Mouse (Mus musculus) fat pad, adult 2 months (tissue): ENCODE data around the gene Grm8.

Source experiments
- DNase-seq: peaks from one replicate; pipeline ENCODE4 v3.0.0-alpha.2; 2011; ENCODE audit warnings: low read depth, low spot score; ENCODE audit errors: extremely low read depth

Grm8 gene

DNA sequence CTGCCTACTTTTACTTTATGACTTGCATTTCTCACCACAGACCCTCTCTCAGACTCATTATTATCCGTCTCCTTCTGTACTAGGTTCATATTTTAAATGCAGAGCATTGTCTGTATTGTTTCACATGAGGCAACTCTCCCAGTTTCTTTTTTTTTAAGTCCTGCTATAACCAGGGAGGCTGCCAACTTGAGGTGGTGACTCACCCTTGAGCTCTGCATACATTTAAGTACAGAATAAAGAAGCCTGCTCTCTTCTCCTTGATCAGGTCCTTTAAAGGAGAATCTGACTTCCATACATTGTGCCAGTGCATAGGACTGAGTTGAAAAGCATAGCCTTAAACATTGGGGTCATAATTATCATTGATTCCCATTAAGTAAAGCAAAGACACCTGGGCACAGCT lies 488.5 kb downstream of the Grm8 start:
- DNase-seq: no peak

DNA sequence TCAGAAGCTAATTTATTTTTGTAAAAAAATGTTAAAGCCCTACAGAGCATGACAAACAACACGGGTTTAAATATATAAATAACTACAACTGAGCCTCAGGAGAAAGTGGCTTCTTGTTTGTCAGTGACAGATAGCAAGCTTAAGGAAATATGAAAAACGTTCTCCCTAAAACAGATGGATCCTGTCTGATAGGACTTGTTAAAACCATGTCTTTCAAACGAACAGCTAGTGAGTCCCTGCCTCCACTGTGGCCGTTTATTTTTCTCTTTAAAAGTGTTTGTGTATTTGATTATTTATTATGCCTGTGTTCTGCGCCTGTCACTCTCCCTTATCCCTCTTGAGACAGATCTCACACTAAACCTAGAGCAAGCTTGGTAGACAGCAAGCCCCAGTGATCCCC lies 489.9 kb downstream of the Grm8 start:
- no peak for DNase-seq

DNA sequence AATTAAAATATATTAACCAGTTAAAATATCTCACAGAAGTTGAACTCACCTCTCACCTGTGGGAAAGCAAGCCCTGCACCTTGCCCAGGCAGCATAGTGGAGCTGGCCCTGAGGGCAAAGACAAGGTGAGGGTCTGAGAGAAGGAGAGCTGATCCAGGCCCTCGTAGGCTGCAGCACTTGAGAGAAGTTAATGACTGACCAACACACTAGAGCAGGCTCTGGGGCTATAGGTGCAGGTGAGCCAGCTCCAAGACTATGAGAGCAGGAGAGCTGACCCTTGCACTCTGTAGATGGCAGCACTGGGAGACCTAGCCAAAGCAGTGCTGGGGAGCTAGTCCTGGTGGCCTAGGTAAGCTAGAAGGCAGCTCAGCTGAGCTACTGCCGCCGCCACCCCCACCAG lies 499.1 kb downstream of the Grm8 start:
- DNase-seq: no peak

DNA sequence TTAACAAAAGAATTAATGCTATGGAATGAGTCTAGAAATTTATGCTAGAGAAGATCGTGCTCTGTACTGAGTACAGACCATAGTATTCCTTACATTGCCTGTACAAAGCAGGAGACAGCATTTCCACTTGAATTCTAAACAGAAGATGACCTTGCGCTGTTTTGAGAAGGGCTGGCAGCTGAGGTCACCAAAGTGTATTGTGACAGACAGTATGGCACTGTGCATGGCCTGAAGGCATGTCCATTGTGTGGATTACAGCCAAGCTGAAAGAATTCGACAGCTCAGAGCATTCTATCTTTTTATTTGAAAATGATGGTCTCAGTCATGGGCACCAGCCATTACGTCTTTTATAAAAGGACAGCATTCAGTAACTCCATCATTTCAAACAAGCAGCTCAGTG lies 517.5 kb downstream of the Grm8 start:
- DNase-seq: no peak

DNA sequence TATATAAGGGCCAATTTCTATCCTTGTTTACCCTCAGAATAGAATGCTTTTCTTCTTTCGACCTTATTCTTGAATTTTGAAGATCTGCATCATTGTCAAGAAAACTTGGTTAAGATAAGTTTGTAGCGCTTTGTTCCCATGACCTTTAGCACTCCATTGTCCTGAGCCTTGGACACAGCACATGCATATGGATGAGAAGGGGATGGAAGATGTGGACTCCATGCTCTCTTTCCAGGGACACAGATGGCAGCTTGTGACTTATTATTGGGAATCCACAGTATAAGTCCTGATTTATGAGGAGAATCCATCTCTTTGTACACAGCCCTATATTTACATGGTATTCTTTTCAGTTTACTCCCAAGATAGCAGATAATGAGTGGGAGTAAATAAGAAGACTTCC lies 554.5 kb downstream of the Grm8 start:
- no peak for DNase-seq

DNA sequence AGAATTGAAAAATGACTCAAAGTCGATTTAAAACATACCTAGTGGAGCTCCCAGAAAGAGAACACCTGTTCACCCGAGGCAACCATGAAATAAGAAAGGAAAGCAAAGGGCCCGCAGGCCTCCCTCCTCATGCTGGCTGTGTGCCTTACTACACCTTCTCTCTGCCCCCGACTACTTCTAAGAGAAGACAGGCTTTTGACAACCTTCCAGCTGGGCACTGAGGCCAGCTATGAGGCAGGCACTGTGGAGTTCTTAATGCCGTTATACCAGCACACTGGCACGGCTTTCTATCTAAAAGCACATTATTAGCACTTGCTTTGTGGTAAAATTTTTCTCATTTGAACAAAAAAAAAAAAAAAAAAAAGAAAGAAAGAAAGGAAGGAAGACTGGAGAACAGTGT lies 589.5 kb downstream of the Grm8 start:
- no peak for DNase-seq

DNA sequence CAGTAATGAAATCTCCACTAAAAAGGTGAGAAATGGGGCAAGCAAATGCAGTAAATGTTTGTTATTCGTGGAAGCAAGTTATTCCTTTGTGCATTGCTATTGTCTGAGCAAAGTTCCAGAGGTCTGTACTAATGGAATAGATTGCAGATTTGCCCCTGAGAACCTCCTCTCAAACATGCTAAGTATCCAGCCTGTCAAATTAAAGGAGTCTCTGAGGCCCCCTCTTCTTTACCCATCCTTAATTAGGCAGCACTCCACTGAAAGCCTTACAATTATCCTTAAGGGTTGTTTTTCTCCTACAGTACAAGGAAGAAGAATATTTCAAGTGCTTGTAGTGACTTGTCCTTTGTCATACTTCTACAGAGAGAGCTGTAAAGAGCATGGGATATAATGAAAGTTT lies 617.4 kb downstream of the Grm8 start:
- no peak for DNase-seq

DNA sequence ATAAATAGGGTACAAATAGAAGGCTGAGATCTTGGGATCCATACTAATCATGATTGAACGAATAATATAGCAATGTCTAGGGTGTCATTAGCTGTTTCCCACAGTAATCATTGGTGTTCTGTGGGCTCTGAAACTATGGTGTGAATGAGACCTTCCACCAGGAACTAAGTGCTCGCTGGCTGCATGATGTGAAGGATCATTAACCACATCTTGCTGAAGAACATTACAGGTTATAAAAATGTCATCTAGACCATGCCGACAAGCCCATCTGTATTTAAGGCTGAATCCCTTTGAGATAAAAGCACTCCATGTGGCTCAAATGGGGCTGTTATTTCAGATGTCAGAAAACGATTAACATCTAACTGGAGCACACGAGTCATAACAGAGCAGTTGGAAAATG lies 674.0 kb downstream of the Grm8 start:
- no peak for DNase-seq

DNA sequence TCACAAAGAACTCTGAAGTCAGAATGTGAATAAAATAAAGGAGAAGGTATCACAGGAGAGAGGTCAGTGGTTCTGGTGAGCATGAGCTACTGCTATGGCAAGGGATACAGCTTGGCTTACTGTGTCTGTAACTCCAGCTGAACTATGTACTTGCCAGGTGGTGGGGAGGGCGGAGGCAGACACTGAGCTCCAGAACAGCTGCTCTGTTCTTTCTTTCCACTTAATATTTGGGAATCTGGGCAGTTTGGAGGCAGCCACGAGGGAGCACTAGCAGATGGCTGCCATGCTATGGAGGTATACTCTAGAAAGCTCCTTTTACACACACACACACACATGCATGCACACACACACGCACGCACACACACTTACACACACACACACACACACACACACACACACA lies 726.5 kb downstream of the Grm8 start:
- no peak for DNase-seq

DNA sequence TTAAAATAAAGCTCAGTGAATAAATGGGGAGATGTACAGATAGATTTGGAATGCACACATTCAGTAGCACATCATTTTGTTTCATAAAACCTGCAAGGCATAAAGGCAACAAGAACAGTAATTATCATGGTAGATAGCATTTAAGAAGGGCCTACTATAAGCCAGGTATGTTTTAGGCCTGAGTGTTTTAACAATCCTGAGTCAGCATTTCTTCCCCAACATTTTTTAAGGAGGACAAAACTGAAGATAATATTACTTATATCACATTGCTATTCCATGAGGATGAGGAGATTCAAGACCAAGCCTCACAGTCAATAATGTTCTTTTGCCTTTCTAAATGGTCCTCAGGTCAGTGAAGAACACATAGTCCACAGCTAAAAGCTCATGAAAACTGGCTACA lies 762.6 kb downstream of the Grm8 start:
- DNase-seq: no peak

DNA sequence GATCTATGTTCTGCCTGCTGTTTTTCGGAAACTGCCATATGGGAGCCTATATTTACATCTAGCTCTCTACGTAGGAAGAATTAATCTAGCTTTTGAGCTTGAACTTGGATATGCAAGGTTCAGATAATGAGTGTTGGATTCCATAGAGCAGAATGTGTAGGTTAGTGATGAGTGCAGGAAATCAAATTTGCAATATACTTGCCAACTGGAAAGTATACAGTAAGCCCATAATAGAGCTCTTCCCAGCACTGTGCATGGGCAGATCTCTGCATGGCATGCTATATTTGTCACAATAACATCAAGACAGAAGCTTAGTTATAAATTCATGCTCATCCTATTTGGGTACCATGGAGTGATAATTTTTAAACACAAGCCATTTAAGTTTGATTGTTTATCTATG lies 763.9 kb downstream of the Grm8 start:
- DNase-seq: no peak

DNA sequence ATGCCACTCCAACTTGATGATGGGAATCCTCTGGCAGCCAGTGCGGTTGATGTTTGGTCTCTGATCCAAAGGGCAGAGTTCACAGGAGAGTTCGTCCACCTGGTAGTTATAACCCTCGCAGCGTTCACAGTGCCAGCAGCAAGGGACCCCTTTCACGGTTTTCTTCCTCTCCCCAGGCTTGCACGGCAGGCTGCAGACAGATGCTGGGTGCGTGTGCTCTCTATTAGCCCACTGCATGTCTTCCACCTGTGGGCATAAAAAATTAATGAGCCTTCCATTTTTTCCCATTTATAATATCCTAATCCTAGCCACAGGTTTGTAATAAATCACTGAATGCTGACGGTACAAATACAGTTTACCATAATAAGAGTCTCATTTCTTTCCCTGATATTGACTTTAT lies 771.2 kb downstream of the Grm8 start:
- DNase-seq: no peak

DNA sequence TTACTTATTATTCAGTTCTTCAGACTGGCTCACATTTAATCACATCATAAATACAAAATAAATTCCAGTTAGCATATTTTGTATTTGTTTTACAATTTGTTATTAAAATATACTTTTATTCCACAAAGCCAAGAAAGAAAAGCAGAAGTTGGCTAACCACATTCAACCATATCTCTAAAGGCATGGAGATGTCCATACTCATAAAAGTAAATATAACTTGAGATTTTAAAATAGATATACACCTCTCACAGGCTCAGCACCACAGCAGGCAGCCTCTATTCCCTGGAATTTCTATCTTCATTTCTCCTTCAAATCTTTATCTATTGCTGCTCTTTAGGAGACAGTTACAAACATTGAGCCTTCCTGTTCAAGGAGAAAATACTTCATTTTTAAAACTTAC lies 774.5 kb downstream of the Grm8 start:
- DNase-seq: no peak

DNA sequence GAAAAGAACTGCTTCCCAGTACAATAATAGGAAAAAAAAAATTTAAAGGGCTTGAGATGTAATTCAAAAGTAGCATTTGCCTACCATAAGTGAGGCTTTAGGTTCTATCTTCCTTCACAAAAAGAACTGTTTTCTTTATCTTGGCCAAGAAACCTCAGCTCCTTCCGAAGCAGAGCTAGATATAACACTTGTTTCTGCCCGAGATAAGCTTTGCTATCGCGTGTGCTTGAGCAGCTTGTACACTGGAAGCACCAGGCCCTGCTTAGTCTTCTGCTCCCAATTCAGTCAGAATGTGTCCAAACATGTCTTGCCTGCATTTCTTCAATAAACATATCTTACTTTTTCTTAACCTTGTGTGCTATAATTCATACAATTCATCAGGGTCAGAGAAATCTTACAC lies 783.8 kb downstream of the Grm8 start:
- DNase-seq: no peak

DNA sequence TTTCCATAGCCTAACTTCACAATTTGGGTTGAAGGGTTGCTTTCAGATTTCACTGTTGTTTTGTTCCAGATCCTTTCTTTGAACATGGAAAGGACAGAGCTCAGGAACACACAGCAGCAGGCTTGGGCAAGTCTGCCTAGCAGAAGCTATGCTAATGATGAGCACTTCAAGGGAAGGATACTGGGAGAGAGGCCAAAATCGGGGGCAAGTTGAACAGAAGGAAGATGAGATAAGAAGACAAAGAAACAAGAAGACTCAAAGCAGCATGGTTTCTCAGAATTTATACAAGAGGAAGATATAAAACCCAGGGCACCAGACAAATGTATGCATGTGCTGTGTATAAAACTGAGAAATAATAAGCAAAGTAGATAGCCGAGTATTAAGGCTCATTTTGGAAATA lies 786.7 kb downstream of the Grm8 start:
- no peak for DNase-seq

DNA sequence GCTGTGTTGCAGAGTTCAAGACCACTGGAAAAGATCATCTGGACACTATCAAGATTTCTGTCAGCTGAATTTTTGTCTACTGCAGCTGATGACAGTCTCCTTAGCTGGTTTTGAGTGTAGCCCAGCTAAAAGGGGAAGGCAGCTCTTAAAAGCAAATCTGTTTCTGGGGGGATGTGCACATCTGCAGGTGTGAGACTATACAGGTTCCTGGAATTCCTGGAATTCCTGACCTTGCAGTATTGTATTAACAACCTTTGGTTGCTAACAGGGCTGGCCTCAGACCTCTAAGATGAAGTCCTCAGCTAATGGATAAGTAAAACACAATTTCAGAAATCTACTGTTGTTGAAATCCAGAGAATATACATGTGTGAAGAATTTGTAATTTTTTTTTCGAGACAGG lies 788.7 kb downstream of the Grm8 start:
- no peak for DNase-seq

DNA sequence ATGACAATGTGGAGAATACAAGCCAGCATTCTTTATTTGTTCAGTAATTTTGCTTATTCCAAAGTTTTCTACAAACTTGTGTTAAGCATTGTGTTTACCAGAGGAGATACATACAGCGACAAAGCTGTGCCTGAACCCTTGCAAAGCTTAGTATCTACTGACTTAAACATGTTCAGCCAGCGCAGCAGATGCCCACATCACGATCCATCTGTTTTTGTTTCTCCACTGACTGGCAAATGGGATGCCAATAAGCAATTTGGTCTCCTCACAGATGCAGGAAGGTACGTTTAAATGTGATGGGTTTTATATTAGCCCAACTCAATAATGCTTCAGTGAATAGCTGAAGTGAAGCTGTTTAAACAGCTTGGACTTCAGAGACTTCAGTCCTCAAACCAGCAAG lies 794.8 kb downstream of the Grm8 start:
- no peak for DNase-seq

DNA sequence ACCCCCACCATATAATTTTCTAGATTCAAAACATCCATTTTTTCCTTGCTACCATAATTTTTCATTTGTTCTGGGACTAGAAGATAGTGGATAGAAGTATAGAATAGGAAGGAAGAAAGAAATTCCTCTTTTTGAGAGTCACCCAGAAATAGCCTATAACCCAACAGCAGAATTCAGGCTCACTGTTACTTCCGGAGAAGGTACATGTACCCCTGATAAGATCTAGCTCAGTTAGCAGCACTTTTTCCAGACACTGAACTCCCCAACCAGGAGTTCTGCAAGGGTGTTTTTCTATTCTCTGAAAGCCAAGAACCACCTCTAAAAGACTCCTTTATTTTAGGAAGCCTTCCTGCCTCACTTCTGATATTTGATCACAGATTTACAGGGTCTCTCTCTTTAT lies 816.4 kb downstream of the Grm8 start:
- DNase-seq: no peak

DNA sequence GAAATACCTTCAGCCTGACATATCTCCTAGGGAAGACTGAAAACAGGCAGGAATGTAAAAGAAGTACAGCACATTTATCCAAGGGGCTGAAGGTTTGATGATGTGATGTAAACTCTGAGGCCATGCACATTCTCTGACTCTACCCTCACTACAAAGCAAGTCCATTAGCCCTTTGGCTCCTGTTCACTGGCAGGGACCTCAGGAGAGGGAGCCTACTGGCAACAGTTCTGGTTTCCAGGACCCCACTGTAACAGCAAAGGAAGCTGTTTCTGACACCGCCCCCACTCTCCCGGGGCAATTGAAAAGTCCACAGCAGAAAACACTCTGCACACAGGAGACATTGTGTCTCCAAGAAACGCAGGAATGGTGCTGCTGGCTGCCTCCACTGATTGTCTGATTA lies 817.6 kb downstream of the Grm8 start:
- no peak for DNase-seq

DNA sequence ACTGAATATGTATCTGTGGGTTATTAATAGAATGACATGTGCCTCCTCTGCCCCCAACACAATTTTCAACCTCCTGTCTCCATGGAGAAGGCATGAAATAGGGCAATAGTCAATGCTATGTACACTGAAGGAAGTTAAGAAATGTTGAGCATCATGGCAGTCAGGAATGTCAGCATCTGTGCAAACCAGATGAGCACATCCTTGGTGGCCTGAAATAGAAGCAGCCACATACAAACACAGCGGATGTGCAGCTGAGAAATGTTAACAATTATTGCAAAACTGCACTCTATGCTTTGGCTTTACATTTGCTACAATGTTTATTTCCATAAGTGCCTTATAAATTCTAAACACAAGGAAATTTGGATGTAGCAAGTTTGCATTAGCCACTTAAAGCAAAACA lies 819.0 kb downstream of the Grm8 start:
- DNase-seq: no peak

DNA sequence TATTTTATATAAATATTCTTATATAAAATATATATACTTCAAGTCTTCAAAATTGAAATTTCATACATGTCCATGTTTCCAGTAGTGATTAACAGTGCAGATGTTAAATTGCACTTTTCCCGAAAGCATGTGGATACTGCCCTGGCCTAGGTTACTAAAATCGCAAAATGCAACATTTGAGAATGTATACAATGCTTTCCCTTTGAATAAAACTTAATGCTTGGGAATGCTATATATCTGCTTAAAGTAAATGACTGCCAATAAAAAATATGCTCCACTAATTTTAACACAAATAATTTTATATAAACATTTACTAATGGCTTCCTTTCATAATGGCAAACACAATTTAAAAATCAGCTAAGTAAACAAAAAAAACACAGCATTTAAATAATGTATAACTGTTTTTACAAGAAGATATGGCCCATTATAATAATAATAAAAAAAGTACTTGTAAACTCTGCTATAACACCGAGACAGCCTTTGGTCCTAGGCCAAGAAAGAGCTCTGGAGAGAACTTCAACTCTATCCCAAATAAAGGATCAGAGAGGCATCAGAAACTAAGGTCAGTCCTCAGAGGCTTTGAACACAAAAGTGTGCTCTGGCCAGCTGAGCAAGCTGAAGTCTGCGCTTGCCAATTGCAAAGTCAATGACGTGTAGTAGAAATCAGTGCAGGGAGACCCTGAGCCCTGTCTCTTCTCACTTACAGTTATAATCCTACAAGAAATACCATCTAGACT lies 820.5 kb downstream of the Grm8 start:
- DNase-seq: no peak

DNA sequence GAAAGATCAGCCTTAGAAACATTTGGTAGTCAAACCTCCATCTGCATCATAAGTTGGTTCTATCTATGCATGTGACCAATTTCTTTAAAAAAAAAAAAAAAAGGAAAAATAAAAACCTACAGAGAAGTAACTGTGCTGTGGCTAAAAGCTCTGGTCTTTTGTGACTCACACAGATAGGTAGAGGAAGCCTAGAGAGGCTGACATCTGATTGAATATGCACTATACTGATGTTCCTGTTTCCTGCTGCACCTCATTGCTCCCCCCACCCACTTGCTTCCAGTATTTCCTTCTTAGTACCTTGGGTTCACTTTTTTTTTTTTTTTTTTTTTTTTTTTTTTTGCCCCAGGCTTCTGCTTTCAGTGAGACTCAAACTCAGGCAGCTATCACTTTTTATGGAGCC lies 824.6 kb downstream of the Grm8 start:
- no peak for DNase-seq

DNA sequence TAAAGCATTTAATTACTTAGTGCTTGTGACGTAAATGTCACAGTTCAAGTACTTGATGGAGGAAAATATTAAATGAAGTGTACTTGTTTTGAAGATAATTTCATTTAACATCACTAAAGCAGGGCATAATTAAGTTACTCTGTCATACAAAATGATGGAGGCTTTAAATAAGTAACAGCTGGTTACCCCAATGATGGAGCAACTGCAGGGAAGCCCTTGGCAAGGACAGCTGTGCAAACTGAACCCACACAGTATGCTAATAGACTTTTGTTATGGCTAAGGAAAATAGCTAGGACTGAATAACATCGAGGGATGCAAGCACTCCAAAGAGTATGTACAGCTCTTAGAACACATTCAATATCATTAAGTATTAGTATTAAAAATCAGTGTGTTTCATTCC lies 829.6 kb downstream of the Grm8 start:
- DNase-seq: no peak

DNA sequence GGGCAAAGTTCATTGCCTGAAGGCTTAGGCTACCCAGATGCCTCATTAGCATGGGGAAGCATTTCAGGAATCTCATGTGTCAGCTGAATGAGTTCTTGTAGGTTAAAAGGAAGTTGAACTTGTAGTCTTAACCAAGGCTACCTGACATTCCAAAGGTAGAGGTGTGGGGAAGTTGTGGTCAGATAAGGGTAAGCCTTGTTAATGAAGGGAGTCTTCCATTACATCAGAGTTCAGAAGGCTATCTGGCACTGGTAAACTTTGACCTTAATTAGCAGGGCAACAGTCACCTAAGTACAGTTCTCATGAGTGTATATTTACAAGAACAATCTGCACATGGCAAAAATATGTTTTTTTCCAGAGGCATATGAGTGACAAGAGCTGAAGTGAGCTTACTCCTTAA lies 870.0 kb downstream of the Grm8 start:
- DNase-seq: no peak
